Mouse (Mus musculus) layer of hippocampus, postnatal 36 days (tissue): ENCODE results near the gene Igf1r. TPM values are rescaled to one million over a fixed set of nuclear protein-coding genes. Genes with fewer than 3 reads are reported as not detected.

Source experiments
- DNase-seq, 2 experiments: peaks; one replicate each; pipeline ENCODE4 v3.0.0; 2022
- total RNA-seq, 2 experiments: library from RNA; stranded (reverse); gene quantifications; 2 replicates each; pipeline ENCODE4 v1.2.3; 2021

Igf1r gene
- total RNA-seq, 2 experiments from 2014 or later: 37.4 to 41.9 TPM

DNA sequence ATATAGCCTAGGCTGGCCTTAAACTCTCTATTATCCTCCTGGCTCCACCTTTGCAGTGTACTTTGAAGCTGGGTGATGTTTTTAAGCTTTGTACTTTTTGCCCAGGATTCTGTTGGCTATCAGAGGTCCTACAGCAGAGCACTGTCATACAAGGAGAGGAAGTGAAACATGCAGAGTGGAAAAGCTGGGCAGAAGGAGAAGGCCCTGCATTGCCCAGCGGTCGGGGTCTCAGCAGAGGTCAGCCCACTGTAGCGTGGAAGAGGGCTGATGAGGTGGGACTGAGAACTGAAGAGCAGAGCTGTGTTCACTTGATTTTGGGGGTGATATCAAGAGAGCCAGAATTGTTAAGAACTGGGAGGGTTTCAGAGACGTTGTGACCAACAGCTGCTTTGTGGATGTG, 134.9 kb downstream of the Igf1r start:
- no peak for DNase-seq

DNA sequence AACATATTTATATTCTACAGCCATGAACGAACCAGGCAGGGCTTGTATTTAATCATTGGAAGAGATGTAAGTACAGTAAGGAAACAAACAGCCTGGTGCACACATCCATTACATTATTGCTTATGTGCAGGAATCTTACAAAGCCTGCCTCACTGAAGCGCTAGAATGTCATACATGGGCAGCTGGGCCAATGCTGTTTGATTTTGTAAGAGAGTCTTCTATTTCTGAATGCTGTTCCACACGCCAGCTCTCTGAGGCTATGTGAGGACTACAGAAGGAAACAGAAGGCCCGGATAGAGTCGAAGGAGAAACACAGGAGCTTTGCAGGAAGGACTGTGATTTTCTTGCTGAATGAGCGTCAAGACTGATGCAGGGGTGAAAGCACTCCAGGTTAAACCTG, 136.2 kb downstream of the Igf1r start:
- DNase-seq: peak; percentile 26 to 36

DNA sequence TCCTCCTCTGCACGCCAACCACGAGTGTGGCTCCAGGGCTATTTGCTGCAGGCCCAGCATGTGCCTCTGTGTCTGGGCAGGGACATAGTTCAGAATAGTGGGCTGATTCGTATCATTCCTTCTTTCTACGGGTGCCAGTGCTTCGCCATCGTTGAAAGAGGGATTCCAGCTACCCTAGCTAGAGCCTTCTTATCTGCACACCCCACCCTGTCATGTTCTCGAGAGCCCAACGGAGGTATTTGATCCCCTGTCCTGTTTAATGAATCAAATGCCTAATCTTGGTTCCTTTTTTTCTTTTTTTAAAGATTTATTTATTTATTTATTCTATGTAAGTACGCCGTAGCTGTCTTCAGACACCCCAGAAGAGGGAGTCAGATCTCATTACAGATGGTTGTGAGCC, 137.1 kb downstream of the Igf1r start:
- no peak for DNase-seq

DNA sequence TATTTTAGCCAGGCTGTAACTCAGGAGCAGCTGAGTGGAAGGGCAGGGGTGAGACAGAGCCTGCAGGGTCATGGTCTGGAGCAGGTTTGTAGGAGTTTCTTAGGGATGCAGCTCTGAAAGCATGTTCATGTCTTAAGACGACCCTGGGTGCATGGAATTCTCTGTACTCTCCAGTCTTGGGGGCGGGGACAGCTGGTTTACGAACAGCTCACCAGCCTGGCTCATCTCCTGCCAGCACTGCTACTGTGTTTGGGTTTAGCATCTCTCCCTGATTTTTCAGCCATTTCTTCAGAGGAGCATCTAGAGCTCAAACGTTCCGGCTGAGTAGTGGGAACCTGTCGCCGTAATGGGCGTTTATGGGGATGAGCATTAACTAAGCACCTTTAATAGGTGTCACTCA, 137.9 kb downstream of the Igf1r start:
- DNase-seq: peak; percentile 47 to 58

DNA sequence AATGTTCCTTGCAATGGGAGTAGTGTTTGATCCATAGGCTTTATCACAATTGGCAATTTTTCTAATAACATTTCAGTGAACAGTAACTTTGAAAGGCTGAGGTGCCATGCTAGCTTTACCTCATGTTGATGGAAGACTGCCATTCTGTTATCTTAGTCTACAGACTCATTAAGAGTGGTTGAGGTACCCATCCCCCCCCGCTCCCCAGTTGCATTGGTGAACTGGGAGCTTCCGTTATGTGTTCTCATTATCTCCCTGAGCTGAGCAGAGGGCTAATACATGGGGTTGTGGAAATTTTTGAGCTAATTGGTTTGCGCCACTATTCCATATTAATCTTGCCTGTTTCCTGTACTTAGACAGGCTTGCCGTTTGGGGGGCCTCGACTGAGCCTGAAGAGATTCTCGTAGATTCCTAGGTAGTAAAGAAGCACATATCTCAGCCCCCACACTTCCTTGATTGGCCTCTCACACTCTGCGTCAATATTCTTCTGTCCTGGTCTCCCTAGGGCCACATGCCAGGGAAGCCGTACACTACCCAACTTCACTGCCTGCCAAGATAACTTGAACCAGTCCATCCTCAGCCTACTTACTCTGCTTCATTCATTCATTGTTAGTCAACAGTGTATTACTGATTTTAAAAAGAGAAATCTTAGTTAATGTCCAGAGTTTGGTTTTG, 139.8 kb downstream of the Igf1r start:
- DNase-seq: no peak

DNA sequence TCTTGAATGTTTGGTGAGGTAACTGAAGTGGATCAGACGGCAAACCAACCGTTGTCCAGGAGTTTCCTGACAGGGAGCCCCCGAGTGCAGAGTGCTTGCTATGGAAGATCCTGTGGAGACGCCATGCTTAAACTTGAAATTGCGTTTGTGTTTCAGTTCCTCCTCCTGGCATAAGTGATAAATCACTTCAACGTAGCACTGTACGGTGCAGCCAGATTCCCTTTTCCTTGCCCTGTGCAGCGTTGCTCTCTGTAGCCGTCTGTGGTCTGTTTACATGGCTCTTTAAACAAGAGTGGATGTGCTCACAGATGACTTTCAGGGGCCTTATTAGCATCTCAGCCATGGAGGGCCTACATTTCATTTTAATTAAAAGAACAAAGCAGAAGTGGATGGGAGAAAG, 141.2 kb downstream of the Igf1r start:
- no peak for DNase-seq

- DNase-seq: no peak
These were observed 142.9 kb downstream of the Igf1r start for GRCm38 (mm10) chr7:68095574-68095973.

GRCm38 (mm10) chr7:68096411-68096810, 143.8 kb downstream of the Igf1r start:
- DNase-seq: no peak

GRCm38 (mm10) chr7:68097081-68097836, 144.6 kb downstream of the Igf1r start:
- no peak for DNase-seq

GRCm38 (mm10) chr7:68098098-68098497, 145.5 kb downstream of the Igf1r start:
- peak in 1 of 2 experiments; percentile 19 for DNase-seq

DNA sequence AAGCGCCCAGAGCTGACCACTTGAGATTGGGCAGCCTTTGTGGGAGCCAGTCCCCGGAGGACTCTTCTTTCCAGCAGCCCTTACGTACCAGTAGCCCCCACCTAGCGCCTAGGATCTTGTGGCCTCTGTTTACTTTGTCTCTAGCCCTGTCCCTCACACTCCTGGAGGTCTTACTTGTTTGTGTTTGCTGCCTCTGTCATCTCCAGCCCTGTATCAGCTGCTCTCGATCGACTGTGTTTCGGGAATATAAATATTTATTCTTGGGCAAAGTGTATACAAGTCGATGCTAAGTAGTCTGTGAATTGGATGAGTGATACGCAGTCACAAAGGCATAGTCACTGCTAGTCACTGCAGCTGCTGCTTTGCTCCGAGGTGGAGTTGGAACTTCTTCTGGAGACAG, 147.8 kb downstream of the Igf1r start:
- no peak for DNase-seq

DNA sequence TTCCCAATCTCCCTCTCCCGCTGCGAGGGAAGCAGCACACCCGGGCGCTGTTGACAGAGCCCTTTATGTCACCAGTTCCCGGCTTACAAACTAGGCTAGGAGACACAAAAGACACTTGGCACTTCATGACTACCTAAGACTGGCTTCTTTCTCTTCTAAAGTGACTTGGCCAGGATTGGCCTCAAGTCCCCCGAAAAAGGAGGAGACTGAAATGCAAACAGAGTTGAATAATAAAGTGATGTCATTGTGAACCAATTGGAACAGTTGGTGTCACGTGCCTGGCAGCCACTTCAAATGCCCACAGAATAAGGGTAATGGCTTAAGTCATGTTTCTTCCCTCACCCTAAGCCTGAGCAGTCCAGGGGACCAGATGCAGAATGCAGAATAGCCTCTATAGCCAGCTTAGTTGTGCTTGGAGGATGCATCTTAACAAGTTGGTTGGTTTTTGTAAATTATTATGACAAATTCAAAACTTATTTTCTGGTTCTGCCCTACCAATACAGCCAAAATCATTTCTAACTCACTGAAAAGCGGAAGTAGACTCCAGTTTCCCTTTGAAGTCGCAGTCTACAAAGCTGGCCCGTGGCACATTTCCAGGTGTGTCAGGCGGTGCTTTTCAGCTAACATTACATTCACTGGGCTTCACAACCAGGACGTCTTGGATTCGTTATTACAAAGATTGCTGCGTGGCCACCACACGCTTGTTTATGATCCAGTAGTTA, 150.0 kb downstream of the Igf1r start:
- DNase-seq: peak; percentile 34 to 38

DNA sequence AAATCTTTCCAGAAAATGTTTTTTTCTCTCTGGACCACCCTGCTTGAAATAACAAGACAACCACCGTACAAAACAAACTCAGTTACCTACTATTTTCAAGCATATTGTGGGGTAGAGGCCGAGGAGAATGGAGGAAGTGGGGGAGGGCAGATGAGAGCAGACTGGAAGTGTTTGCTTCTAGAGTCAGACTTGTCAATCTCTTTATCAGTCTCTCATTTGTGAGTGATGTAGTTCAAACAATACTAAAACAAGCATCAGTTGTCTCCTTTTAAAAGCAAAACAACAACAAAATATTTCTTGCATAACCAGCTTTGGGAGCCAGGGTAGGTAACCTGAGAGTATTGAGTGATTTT, 150.5 kb downstream of the Igf1r start:
- no peak for DNase-seq

GRCm38 (mm10) chr7:68111532-68111931, 158.9 kb downstream of the Igf1r start:
- DNase-seq: no peak

DNA sequence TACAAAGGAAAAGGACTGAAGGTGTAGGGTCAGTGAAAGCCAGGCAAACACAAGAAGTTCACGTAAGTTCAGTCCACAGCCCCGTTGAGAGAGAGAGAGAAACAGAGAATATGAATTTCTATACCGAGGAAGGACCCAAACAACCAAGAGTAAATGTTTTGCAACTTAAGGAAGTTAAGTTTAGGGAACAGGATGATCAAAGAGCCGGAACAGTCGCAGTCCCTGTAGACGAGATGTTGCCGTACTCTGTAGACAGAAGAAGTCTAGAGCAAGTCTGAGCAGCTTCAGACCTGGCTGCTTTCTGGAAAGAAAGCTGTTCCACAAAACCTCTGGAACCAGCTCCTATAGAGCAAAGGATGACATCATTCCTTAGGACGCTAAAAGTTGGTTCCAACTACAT, 160.0 kb downstream of the Igf1r start:
- DNase-seq: no peak

DNA sequence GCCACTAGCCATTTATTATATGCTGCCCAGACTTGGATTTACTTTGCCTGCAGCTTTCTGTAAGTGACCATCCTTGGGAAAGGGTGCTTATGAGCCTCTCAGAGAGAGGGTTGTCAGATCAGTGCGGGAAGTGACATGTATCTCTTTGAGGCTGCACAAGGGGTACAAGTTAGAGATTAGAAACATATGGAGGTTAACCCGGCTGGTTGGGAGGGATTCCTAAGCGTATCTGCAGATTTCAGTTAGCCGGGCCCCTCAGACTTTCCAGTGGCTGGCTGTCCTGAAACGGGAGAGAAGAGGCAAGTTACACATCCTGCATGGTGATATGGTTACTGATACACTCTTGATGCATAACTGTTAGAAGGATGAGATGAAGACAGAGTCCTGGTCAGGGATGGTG, 161.7 kb downstream of the Igf1r start:
- DNase-seq: no peak

- no peak for DNase-seq
These were observed 162.5 kb downstream of the Igf1r start for GRCm38 (mm10) chr7:68114983-68115715.

DNA sequence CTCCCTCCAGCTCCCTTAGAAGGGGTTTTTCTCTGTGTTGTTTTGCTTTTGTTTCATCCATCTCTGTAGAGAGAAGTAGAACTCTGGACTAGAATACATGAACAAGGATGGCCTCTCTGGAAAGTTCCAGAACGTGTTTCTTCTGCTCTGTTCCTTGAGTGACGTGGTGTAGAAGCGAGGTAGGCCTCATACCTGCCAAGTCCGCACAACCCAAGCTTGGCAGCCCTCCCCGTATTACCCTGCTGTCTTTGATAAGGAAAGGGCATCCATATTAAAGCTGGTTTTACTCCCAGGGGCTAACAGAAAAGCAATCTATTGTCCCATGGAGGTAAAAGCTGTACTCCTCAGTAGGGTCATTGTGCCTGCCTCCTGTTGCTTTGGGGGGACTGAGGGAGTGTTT, 164.9 kb downstream of the Igf1r start:
- no peak for DNase-seq

GRCm38 (mm10) chr7:68117981-68118380, 165.4 kb downstream of the Igf1r start:
- no peak for DNase-seq

GRCm38 (mm10) chr7:68119605-68120004, 167.0 kb downstream of the Igf1r start:
- no peak for DNase-seq

DNA sequence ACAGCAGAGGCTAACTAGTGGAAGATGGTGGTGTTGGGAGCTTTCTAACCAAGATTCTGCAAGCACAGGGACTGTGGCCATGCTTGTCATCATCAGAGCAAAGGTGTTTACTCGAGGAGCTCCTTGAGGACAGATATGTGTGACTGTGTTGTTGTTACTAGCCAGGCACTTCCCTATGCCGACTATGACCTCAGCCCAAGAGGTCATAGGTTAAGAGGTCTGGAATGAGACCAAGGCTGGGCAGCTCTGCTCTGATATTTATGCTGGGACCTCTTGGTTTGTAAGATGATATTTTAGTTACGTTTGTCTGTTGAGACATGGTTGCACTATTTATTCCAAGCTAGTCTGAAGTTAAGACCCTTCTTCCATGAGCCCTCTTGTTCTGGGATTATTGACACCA, 169.8 kb downstream of the Igf1r start:
- DNase-seq: no peak

GRCm38 (mm10) chr7:68125347-68125746, 172.7 kb downstream of the Igf1r start:
- DNase-seq: no peak

DNA sequence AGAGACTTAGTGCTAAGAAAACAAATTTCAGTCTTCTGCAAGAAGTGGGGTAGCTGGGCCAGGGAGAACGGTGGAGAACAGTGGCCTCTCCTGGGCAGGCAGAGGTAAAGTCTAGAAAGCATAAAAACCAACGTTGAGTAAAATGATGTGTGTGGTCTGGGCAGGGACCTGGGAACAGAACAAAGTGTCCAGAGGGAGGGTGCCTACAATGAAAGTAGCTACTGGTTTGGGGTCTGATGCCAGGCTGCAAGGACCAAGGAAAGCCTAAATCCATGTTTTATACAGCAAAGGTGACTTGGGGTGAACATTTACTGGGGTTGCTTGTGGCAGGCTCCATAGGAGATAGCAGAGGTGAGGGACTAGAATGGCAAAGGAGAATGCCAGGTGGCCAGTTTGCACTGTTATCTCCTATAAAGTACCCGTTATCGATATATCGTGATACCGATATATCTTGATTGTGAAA, 175.2 kb downstream of the Igf1r start:
- DNase-seq: peak; percentile 39 to 44
